Mouse (Mus musculus) heart, postnatal 4 days (tissue): Measurements from ENCODE around the gene Zbtb41. TPM values are rescaled to one million over a fixed set of nuclear protein-coding genes. Genes with fewer than 3 reads are reported as not detected.

Source experiments
- DNase-seq: peaks from one replicate; pipeline ENCODE4 v3.0.0; 2021
- total RNA-seq, 2 experiments: library from RNA; stranded (reverse); gene quantifications; 2 replicates each; pipeline ENCODE4 v1.2.3; 2021

The Zbtb41 gene
- total RNA-seq, 2 experiments from 2014 or later, result 23.6 to 26.3 TPM

- no peak for DNase-seq
Measured at GRCm38 (mm10) chr1:139478898-139479297, 56.8 kb downstream of the Zbtb41 start.

- no peak for DNase-seq
Measured at GRCm38 (mm10) chr1:139480246-139480645, 58.2 kb downstream of the Zbtb41 start.

- DNase-seq, result no peak
Measured at GRCm38 (mm10) chr1:139481146-139481545, 59.1 kb downstream of the Zbtb41 start.

- DNase-seq, result no peak
Measured at GRCm38 (mm10) chr1:139494630-139495029, 72.5 kb downstream of the Zbtb41 start.

- DNase-seq, result no peak
Measured at GRCm38 (mm10) chr1:139495408-139495807, 73.3 kb downstream of the Zbtb41 start.

GRCm38 (mm10) chr1:139496212-139496611, 74.1 kb downstream of the Zbtb41 start:
- no peak for DNase-seq

GRCm38 (mm10) chr1:139499751-139500150, 77.7 kb downstream of the Zbtb41 start:
- no peak for DNase-seq

GRCm38 (mm10) chr1:139501258-139501752, 79.2 kb downstream of the Zbtb41 start, which contains the start of gene F13b:
TSS of gene F13b (plus strand) at chr1:139501702.
- no peak for DNase-seq

Other genes with a start within 250 kb of the Zbtb41 start
- under 1 TPM; 0.07 to 0.12 TPM for gene Crb1, start 45.2 kb upstream of the Zbtb41 start, total RNA-seq
- gene Aspm, start 32.5 kb downstream of the Zbtb41 start, total RNA-seq, result 10 to 100 TPM; 26.1 to 30.2 TPM
- gene F13b, start 79.4 kb downstream of the Zbtb41 start, total RNA-seq, result not detected
- gene Cfhr1, start 138.0 kb downstream of the Zbtb41 start, total RNA-seq, result not detected